Mouse (Mus musculus) regulatory T cell (primary cell): ENCODE results near the gene Cdc42ep2.
"Not testable (repeated sequence)": the region's sequence is repeated elsewhere in the genome, so short reads cannot be mapped to it uniquely, and the experiment has no call there.

ENCODE experiments used
- in situ Hi-C: fragments of 300-600 bp; cut with MboI, MseI; formaldehyde crosslinking; loops from one replicate; pipeline ENCODE4 v1.15.1; 2025; ENCODE audit warnings: high pct_unique_total_duplicates

The Cdc42ep2 gene

GRCm38 (mm10) chr19:5912103-5913006, 12.3 kb downstream of the Cdc42ep2 start:
- in situ Hi-C loops = no loop called here

- in situ Hi-C loops = no loop called here
These were observed 13.1 kb downstream of the Cdc42ep2 start for GRCm38 (mm10) chr19:5911430-5912102.

- in situ Hi-C loops = no loop called here
These were observed 14.4 kb downstream of the Cdc42ep2 start for GRCm38 (mm10) chr19:5910221-5910620.

- in situ Hi-C loops = no loop called here
These were observed 17.3 kb downstream of the Cdc42ep2 start for GRCm38 (mm10) chr19:5907275-5907674.

DNA sequence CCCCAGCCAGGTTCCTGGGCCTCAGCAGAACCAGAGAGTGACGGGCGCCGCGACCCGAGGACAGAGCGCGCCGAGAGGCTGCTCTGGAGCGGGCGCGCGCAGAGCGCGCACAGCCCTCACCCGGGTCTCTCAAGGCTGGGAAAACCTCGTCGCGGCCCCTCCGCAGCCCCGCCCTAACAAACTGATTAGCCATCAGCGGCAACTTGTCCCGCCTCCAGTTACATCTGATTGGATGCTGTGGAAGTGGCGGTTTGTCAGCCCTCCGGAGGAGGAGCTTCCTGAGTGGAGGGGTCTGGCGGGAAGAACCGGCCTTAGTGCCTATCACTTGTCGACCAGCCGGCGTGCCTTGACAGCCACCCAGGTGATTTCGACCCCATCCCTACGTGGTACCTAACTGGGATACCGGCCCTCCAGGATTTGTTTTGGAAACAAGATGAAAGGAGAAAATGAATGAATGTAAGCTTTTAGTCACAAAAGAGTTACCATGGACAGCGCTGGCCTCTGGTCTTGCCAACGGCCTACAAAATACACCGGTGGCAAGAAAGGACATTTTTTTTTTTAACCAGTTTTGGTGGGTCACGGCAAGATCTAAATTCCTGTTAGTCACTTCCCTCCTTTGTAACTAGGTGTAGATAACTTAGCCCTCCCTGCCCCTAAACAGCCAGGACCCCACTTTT, 30.5 kb downstream of the Cdc42ep2 start, which contains the start of gene Tigd3:
Gene Tigd3 (minus strand): TSS at position 148 of the 677 bp plus-strand sequence.
- in situ Hi-C loops = no loop called here

DNA sequence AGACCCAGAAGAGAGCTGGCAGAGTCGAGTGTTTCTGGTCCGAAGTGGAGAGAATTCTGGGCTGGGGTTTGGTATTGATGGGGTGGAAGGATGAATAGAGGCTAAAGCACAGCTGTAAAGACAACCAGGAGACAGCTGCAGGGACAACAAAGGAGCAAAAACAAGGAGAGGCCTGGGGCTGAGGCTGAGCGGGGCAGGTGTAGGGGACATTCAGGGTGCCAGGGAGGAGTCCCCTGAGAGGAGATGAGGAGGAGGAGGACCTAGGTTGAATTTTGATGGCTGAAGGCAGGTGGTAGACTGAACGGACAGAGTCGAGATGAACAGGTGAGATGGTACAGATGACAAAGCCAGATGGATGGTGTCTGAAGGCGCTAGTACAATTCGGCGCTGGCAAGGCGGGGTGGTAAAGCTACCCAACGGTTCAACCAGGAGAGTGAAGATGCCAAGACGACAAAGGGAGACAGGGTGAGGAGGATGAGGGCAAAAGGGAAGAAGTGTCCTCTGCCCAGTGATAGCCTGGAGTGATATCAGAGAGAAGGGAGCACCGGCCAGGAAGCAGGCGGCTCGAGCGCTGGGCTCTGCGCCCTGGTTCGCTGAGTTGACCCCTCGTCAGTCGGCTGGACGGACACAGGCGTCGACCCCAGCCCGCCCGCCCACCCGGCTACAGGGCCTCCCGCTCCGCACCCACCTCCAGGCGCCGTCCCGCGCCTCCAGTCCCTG, 31.2 kb downstream of the Cdc42ep2 start:
- in situ Hi-C loops = no loop called here

- in situ Hi-C loops = no loop called here
These were observed 31.9 kb downstream of the Cdc42ep2 start for GRCm38 (mm10) chr19:5892735-5893134.

DNA sequence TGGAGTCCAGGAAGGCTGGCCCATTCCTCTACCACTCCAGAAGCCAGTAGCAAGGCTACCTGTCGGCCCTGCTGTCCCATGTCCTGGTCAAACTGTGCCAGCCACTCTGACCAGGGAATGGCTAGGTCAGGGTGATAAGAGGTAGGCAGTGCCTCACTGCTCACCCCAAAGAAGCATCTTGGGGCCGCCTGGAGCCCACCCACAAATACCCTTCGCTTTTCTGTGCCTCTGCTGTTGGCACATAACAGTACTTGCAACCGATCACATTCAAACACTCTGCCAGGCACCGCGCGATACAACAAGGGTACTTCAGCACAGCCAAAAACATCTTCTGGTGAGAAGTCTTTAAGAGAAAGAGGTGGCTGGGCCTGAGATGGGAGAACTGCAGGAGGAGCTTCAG, 32.4 kb downstream of the Cdc42ep2 start:
- in situ Hi-C loops = no loop called here

GRCm38 (mm10) chr19:5891521-5892258, 32.9 kb downstream of the Cdc42ep2 start:
- in situ Hi-C loops = no loop called here

DNA sequence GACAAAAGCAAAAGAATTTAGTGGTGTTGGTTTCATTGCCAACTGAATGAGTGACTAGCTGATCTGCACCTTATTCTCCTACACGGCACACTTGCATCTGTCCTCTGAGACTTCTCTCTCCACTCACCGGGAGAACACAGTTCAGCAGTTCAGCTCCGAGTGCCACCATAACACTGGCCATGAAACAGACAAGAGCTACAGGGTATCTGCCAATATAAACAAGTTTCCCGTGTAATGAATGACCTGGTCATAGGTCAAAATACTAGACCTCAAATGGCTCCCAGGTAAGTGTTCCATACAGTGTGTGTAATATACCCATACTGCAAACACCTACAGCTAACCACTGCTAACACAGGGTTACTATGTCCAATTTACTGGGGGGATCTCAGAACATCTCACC, 35.4 kb downstream of the Cdc42ep2 start:
- in situ Hi-C loops = no loop called here

GRCm38 (mm10) chr19:5887234-5887815, 37.3 kb downstream of the Cdc42ep2 start:
- in situ Hi-C loops = no loop called here

- in situ Hi-C loops = no loop called here
These were observed 38.8 kb downstream of the Cdc42ep2 start for GRCm38 (mm10) chr19:5885838-5886237.

DNA sequence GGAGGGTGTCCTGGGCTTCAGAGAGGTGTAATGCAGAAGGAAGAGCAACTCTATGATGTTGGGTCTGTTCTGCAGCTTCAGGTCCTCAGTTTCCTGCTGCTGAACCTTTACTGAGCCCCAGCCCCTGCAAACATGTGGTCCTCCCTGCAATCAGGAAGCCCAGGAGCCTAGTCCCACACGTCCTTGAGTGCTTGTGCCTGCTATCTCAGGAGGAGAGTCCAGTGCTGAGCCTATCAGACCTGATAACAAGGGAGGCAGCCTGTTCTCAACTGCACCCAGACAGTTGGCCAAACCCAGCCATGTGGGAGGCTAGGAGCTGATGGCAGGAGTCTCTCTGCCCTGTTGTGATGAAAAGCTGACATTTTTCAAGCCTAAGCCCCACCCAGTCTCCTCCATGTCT, 40.7 kb downstream of the Cdc42ep2 start:
- in situ Hi-C loops = no loop called here

- in situ Hi-C loops = not testable (repeated sequence)
These were observed 42.5 kb downstream of the Cdc42ep2 start for GRCm38 (mm10) chr19:5882079-5882478.

GRCm38 (mm10) chr19:5881155-5881554, 43.5 kb downstream of the Cdc42ep2 start:
- in situ Hi-C loops = no loop called here

- in situ Hi-C loops = loop anchor here (5.0 kb wide), 1 partner anchor 87 kb away; no protein-coding TSS in a partner anchor
These were observed 44.9 kb downstream of the Cdc42ep2 start for GRCm38 (mm10) chr19:5879735-5880134.

DNA sequence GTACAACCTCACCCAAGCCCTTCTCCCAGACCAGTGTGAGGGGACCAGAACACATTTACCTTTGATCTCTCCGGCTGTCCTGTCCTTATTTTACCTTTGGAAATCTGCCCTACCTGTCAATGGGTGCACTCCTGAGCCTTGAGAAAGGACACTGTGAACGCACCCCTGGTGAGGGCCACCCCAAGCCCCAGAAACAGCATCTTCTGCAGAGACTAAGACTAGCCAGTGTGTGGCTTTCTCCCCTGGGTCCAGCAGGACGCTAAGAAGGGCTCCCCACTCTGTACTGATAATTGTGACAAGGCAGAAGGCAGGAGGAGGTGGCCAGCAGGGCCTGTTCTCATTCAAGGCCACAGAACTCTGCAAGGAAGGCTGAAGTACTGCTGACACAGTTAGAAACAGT, 45.7 kb downstream of the Cdc42ep2 start:
- in situ Hi-C loops = loop anchor here (5.0 kb wide), 1 partner anchor 87 kb away; no protein-coding TSS in a partner anchor

DNA sequence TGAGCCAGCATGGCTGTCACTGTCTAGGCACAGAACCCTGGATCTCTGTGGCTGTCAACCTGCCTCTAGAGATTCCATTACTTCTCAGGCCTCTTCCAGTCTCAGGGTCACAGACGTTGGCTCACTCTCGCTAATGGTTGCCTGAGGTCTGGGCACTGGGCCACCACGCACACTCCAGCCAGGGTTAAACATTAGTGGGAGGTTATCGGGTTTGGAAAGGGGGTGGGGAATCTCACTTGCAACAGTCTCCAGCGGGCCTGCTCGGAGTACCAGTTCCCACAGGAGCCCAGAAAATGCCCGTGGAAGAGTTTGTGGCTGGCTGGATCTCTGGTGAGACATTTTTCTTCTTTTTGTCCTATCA, 46.3 kb downstream of the Cdc42ep2 start:
- in situ Hi-C loops = loop anchor here (5.0 kb wide), 1 partner anchor 86 kb away; no protein-coding TSS in a partner anchor

- in situ Hi-C loops = loop anchor here (5.0 kb wide), 1 partner anchor 85 kb away; no protein-coding TSS in a partner anchor
These were observed 46.8 kb downstream of the Cdc42ep2 start, which contains the start of gene Slc25a45 for GRCm38 (mm10) chr19:5877618-5878361. Gene Slc25a45 (plus strand): TSS chr19:5877808.
